Mouse (Mus musculus): ENCODE measurements around the gene Abcc8. TPM values are rescaled to one million over a fixed set of nuclear protein-coding genes. Genes with fewer than 3 reads are reported as not detected.

Gene Abcc8
- polyA plus RNA-seq, 1 experiment: 0.34 TPM

DNA sequence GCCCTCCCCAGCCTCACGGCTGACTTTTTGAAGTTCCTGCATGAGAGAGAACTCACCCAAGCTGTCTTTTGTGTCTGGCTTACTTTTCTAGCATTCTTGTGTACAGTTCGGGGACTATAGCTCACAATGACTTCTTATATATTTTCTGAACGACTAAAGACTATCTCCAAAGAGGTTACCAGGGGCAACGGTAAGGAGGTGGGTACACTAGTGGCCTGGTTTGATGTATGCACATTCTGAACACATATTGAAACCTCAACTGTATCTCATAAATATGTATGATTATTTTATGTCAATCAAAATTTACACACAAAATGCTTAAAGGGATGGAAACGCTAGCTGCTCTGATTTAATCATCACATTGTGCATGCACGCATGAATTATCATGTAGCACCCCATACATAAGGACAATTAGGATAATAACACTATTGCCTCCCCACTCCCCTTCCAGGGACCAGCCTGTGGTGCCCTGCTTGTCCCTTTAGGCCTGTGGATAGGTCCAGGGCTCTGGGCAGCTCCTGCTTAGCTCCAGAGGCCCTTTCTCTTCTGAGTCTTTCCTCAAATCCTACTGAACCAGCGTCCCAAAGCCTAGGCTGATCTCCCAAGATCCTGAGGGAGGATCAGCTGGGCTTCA lies 33.0 kb downstream of the Abcc8 start:
- Histone ChIP-seq H3K4me3 (no peak overlapping the region), H3K36me3 (ENCODE audit: control insufficient read depth, insufficient read depth) (no peaks in the 10 kb centered on the region), H3K4me2 (ENCODE audit: low read depth) (no peak overlapping the region), H3ac (ENCODE audit: control insufficient read depth, insufficient read length) (no peak overlapping the region), H3K79me2 (ENCODE audit: control insufficient read depth, insufficient read depth) (no peaks in the 10 kb centered on the region), H3K27me3 (ENCODE audit: control insufficient read depth, insufficient read depth, insufficient read length) (peaks cover 46% of the 10 kb centered on the region)
- TF ChIP-seq TCF3 (IDR thresholded peaks at IDR 0.05; ENCODE audit: insufficient read length, low read depth) (no peak), POLR2A (IDR thresholded peaks at IDR 0.05; ENCODE audit: insufficient read length, low read depth) (no peak), USF1 (IDR thresholded peaks at IDR 0.05; ENCODE audit: low read depth) (no peak), MAX (IDR thresholded peaks at IDR 0.05; ENCODE audit: low read depth) (no peak), MYOG (IDR thresholded peaks at IDR 0.05; ENCODE audit: control insufficient read depth in 1 of 3, insufficient read depth in 1 of 3, insufficient read length in 2 of 3, low read depth in 2 of 3) (no peak), MYOD1 (IDR thresholded peaks at IDR 0.05; ENCODE audit: control insufficient read depth in 1 of 3, insufficient read length in 2 of 3, low read depth in 2 of 3) (no peak), SRF (IDR thresholded peaks at IDR 0.05; ENCODE audit: control insufficient read depth, insufficient read length, low read depth) (no peak), REST (IDR thresholded peaks at IDR 0.05; ENCODE audit: insufficient read depth, insufficient read length) (no peak), TCF12 (IDR thresholded peaks at IDR 0.05; ENCODE audit: insufficient read depth, poor library complexity, severe bottlenecking) (no peak), POLR2AphosphoS2 (IDR thresholded peaks at IDR 0.05; ENCODE audit: insufficient read length, low read depth) (no peak), E2F4 (IDR thresholded peaks at IDR 0.05; ENCODE audit: insufficient read depth) (no peak), CEBPB (IDR thresholded peaks at IDR 0.05; ENCODE audit: insufficient read depth, poor library complexity, severe bottlenecking) (no peak)

DNA sequence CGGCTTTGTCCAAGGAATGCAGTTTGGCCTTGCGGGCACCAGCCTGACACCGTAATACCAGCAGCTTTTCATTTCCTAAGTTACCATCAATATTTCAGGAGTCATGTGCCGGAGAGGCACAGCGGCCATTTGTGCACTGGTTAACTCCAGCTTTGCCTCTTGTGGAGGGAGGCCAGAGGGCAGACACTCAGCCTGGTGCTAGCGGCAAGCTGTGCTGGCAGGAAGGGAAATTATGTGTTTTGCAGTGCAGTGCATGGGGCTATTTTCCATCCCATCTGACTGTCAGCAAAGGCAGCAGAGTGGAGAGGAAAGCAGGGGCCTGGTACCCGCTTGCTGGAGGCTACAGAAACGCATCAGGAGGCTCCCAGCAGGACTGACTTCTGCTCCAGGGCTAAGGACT lies 35.8 kb downstream of the Abcc8 start:
- Histone ChIP-seq H3ac (ENCODE audit: control insufficient read depth, insufficient read length) (no peak overlapping the region), H3K36me3 (ENCODE audit: control insufficient read depth, insufficient read depth) (no peaks in the 10 kb centered on the region)

DNA sequence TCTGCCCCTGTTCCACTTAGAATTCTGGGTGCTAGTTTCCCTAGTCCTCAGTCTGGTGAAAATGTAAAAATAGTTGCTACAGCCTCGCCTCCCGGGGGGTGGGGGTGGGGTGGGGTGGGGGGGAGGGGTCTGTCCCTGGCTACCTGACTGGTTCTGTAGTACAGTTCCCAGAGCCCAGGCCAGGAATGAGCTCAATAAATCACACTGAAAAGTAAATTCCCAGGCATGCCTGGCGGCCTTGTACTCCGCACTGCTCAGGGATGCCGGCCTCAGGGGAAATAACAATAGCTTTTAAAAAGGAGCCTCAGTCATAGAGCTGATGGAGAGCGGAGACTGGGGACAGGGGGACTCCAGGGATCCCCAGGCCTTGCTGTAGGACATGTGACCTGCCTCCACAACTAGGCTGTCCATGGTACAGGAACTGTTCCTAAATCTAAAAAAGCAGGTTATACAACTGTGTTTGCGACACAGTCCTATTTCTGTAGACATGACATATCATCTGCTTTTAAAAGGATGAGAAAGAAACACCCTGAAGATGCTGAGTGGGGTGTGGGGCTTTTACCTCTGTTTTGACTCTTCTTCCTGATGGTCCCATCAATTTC lies 41.4 kb downstream of the Abcc8 start:
- H3K79me2 ChIP-seq (ENCODE audit: control insufficient read depth, insufficient read depth): no peaks in the 10 kb centered on the region
- H3ac ChIP-seq (ENCODE audit: control insufficient read depth, insufficient read length): no peak overlapping the region
- peaks cover 20% of the 10 kb centered on the region for H3K27me3 ChIP-seq (ENCODE audit: control insufficient read depth, insufficient read depth, insufficient read length)
- H3K4me2 ChIP-seq (ENCODE audit: low read depth): no peak overlapping the region
- TF ChIP-seq POLR2AphosphoS2 (IDR thresholded peaks at IDR 0.05; ENCODE audit: insufficient read length, low read depth) (no peak), MYOG (IDR thresholded peaks at IDR 0.05; ENCODE audit: control insufficient read depth in 1 of 3, insufficient read depth in 1 of 3, insufficient read length in 2 of 3, low read depth in 2 of 3) (no peak), MAX (IDR thresholded peaks at IDR 0.05; ENCODE audit: low read depth) (no peak), POLR2A (IDR thresholded peaks at IDR 0.05; ENCODE audit: insufficient read length, low read depth) (no peak), MYOD1 (IDR thresholded peaks at IDR 0.05; ENCODE audit: control insufficient read depth in 1 of 3, insufficient read length in 2 of 3, low read depth in 2 of 3) (no peak), TCF12 (IDR thresholded peaks at IDR 0.05; ENCODE audit: insufficient read depth, poor library complexity, severe bottlenecking) (no peak), USF1 (IDR thresholded peaks at IDR 0.05; ENCODE audit: low read depth) (no peak), TCF3 (IDR thresholded peaks at IDR 0.05; ENCODE audit: insufficient read length, low read depth) (no peak)
- no peaks in the 10 kb centered on the region for H3K36me3 ChIP-seq (ENCODE audit: control insufficient read depth, insufficient read depth)
- no peak overlapping the region for H3K4me3 ChIP-seq

More for the DNA sequence above, 35.8 kb downstream of the Abcc8 start:
- Histone ChIP-seq H3K4me3 (no peak overlapping the region), H3K27me3 (ENCODE audit: control insufficient read depth, insufficient read depth, insufficient read length) (peaks cover 41% of the 10 kb centered on the region), H3K79me2 (ENCODE audit: control insufficient read depth, insufficient read depth) (no peaks in the 10 kb centered on the region), H3K4me2 (ENCODE audit: low read depth) (no peak overlapping the region)
- TF ChIP-seq E2F4 (IDR thresholded peaks at IDR 0.05; ENCODE audit: insufficient read depth) (no peak), REST (IDR thresholded peaks at IDR 0.05; ENCODE audit: insufficient read depth, insufficient read length) (no peak), TCF3 (IDR thresholded peaks at IDR 0.05; ENCODE audit: insufficient read length, low read depth) (no peak), CEBPB (IDR thresholded peaks at IDR 0.05; ENCODE audit: insufficient read depth, poor library complexity, severe bottlenecking) (no peak), MYOD1 (IDR thresholded peaks at IDR 0.05; ENCODE audit: control insufficient read depth in 1 of 3, insufficient read length in 2 of 3, low read depth in 2 of 3) (no peak), TCF12 (IDR thresholded peaks at IDR 0.05; ENCODE audit: insufficient read depth, poor library complexity, severe bottlenecking) (no peak), MAX (IDR thresholded peaks at IDR 0.05; ENCODE audit: low read depth) (no peak), POLR2AphosphoS2 (IDR thresholded peaks at IDR 0.05; ENCODE audit: insufficient read length, low read depth) (no peak), SRF (IDR thresholded peaks at IDR 0.05; ENCODE audit: control insufficient read depth, insufficient read length, low read depth) (no peak), MYOG (IDR thresholded peaks at IDR 0.05; ENCODE audit: control insufficient read depth in 1 of 3, insufficient read depth in 1 of 3, insufficient read length in 2 of 3, low read depth in 2 of 3) (no peak), USF1 (IDR thresholded peaks at IDR 0.05; ENCODE audit: low read depth) (no peak), POLR2A (IDR thresholded peaks at IDR 0.05; ENCODE audit: insufficient read length, low read depth) (no peak)

DNA sequence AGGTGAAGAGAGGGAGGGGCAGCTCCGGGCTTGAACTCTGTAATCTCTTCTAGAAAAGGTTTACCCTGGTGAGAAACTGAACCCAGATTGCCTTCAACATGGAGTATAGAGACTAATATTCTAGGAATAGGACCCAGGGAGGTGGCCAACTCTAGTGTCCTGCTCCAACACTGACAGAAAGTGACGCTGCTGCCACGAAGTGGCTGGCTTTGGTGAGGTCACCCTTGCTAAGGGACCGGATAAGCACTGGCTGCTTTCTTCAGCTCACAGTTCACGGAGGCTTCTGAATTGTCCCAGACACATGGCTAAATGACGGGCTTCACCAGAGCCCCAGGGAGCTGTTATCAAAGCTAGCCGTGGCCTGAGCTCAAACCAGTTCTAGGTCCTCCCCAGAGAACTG lies 46.0 kb downstream of the Abcc8 start:
- H3K27me3 ChIP-seq (ENCODE audit: control insufficient read depth, insufficient read depth, insufficient read length): peaks cover 7% of the 10 kb centered on the region
- H3K79me2 ChIP-seq (ENCODE audit: control insufficient read depth, insufficient read depth): no peaks in the 10 kb centered on the region
- H3K36me3 ChIP-seq (ENCODE audit: control insufficient read depth, insufficient read depth): no peaks in the 10 kb centered on the region
- H3K4me2 ChIP-seq (ENCODE audit: low read depth): no peak overlapping the region
- TF ChIP-seq POLR2AphosphoS2 (IDR thresholded peaks at IDR 0.05; ENCODE audit: insufficient read length, low read depth): no peak
- TF ChIP-seq MAX (IDR thresholded peaks at IDR 0.05; ENCODE audit: low read depth): no peak
- no peak for TF ChIP-seq E2F4 (IDR thresholded peaks at IDR 0.05; ENCODE audit: insufficient read depth)
- TF ChIP-seq CEBPB (IDR thresholded peaks at IDR 0.05; ENCODE audit: insufficient read depth, poor library complexity, severe bottlenecking): no peak
- no peak for TF ChIP-seq REST (IDR thresholded peaks at IDR 0.05; ENCODE audit: insufficient read depth, insufficient read length)
- TF ChIP-seq USF1 (IDR thresholded peaks at IDR 0.05; ENCODE audit: low read depth): no peak
- no peak for TF ChIP-seq SRF (IDR thresholded peaks at IDR 0.05; ENCODE audit: control insufficient read depth, insufficient read length, low read depth)
- no peak for TF ChIP-seq MYOD1 (IDR thresholded peaks at IDR 0.05; ENCODE audit: control insufficient read depth in 1 of 3, insufficient read length in 2 of 3, low read depth in 2 of 3)
- H3K4me3 ChIP-seq: no peak overlapping the region
- no peak overlapping the region for H3ac ChIP-seq (ENCODE audit: control insufficient read depth, insufficient read length)
